Mouse (Mus musculus) left cerebral cortex, postnatal 36 days (tissue): ENCODE results near the gene Gnao1. TPM values are rescaled to one million over a fixed set of nuclear protein-coding genes. Genes with fewer than 3 reads are reported as not detected.

ENCODE experiments used
- DNase-seq, 2 experiments: peaks; one replicate each; pipeline ENCODE4 v3.0.0; 2021 to 2022; ENCODE audit warnings: low spot score in 2 of 2, mixed read lengths in 1 of 2
- intact Hi-C: fragments of 180-260 bp; cut with DNase I; formaldehyde crosslinking; loops from one replicate; pipeline ENCODE4 v1.15.1; 2025
- total RNA-seq, 2 experiments: library from RNA; stranded (reverse); gene quantifications; 2 replicates each; pipeline ENCODE4 v1.2.3; 2021

Gene Gnao1
- total RNA-seq, 2 experiments from 2014 or later, result 735 to 741 TPM

GRCm38 (mm10) chr8:93883771-93884170, 74.0 kb downstream of the Gnao1 start:
- DNase-seq, result no peak
- intact Hi-C loops, result loop anchor here (5.0 kb wide), 1 partner anchor 51 kb away; no protein-coding TSS in a partner anchor

DNA sequence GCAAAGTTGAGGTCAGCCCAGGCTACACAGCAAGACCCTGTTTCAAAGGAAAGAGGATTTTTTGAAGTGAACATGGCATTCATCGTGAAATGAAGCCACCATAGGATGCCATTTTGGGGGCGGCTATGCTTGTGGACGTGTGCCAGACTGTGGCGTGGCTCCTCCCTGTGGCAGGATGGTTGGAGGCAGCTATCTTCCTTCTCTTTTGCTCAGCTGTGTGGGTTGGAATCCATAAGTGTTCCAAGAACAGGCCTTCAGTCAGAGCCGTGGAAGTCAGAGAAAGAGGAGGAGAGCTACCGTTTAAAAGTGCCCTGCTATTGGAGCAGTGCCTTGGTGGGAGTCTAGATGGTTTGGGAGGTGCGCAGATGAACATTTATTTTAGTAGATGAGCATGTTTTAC, 74.5 kb downstream of the Gnao1 start:
- intact Hi-C loops, result loop anchor here (5.0 kb wide), 1 partner anchor 52 kb away; no protein-coding TSS in a partner anchor
- DNase-seq, result peak; percentile 73 to 81

- intact Hi-C loops, result no loop called here
Measured at GRCm38 (mm10) chr8:93886181-93886580, 76.4 kb downstream of the Gnao1 start.

DNA sequence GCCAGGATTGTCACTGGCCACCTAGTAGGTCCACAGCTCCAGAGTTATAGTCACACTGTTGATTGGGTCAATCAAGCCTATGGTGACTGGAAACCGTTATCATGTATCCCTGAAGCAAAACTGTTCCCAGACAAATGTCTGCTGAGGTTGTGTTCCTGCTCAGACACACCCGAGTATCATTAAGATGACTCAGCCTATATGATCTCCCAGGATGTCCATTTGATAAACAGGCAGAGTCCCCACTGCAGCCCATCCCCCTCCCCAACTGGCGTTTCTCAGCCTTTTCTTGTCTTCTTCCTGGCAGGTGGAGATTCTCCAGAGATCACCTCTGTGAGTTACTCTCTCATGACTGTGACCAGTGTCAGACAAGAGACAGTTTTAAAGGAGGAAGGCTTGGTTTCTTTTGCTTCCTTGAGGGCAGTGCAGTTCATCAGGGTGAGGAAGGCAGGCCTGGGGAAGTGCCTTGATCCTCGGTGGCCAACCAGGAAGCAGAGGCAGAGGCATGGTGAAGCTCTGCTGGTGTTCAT, 78.4 kb downstream of the Gnao1 start:
- intact Hi-C loops, result no loop called here
- no peak for DNase-seq

More at GRCm38 (mm10) chr8:93886181-93886580, 76.4 kb downstream of the Gnao1 start:
- DNase-seq, result no peak

DNA sequence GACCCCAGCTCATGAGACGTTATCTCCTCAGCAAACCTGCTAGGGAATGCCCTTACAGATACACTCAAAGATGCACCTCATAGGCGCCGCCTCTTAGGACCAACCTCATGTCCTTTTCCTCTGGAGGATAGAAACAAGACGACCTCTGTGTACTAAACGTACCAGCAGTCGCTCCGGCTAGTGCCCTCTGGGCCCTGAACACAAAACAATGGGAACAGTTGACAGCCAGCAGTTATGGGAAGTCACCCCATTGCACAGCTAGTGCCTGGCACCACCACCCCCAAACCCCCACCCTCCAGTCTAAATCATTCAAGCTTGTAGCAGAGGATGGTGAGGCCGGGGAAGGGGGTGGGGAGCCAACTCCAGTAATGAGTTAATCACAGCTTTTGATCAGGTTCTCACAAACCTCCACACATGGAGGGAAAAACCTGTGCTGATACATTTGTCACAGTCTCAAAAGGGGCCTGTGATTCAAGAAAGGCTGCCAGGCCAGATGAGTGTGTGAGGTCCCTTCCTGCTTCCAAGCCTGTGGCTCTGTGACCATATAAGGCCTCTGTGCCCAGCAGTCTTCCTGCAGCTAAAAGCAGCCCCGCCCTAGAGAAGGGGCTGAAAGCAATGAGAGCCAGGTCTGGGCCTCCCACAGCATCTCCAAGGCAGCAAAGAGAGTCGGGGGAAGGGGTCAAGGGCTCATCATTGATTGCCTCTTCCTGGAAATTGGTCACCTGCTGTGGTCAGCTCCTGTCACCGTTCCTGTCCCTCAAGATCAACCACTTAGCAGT, 79.1 kb downstream of the Gnao1 start:
- intact Hi-C loops, result no loop called here
- DNase-seq, result no peak

DNA sequence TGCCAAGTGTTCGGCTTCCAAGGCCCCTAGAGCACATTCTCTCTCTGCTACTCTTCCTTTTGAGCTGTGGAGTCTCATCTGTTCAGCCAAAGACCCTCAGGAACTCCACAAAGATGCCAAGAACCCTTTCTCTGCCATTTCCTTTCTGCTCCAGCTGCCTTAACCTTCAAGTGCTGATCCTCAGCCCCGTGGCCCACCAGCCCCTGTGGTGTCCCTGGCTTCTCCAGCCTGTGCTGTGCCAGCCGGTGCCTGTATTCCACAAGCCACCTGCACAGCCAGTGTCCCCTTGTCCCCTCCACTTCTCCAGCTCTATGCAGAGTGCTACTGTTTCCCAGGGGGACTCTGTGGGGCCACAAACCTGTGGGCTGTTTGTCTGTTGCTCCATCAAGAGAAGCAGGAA, 83.8 kb downstream of the Gnao1 start:
- intact Hi-C loops, result no loop called here
- DNase-seq, result no peak

- DNase-seq, result no peak
- intact Hi-C loops, result no loop called here
Measured at GRCm38 (mm10) chr8:93896841-93897551, 87.2 kb downstream of the Gnao1 start.

DNA sequence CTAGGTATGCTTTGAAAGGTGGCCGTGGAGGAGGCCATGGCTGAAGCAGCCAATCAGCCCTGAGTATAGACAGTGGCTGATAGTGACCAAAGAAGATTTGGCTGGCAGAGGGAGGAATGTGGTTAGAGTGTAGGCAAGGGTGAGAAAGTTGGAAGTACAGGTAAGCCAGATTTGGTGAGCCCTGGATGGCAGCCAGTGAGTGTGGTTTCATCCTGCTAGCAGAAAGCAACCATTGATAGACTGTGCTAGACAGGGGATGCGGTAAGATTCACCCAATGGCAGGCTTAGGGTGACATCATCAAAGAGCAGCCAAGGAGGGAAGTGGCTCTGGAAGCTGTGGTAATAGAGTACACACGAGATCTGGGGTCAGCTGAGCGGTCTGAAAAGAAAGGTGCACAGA, 88.8 kb downstream of the Gnao1 start:
- DNase-seq, result no peak
- intact Hi-C loops, result no loop called here

DNA sequence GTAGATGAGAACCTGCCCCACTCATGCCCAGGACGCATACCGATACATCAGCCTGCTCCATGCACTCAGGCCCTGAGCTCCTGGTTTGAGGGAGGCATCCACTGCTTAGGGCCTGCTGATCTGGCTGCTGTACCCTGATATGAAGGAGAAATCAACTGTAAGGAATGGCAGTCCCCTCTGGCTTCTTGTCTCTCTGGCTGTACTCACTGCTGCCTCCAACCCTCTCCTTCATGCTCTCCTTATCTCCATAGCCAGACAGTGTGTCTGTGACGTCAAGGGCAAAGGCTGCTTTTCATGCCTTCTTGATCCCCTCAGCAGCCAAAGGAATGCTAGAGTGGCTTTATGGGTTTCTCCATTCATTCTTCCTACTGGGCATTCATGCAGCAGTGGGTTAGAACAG, 92.3 kb downstream of the Gnao1 start:
- intact Hi-C loops, result no loop called here
- no peak for DNase-seq

GRCm38 (mm10) chr8:93906961-93907360, 97.2 kb downstream of the Gnao1 start:
- no peak for DNase-seq
- intact Hi-C loops, result no loop called here

DNA sequence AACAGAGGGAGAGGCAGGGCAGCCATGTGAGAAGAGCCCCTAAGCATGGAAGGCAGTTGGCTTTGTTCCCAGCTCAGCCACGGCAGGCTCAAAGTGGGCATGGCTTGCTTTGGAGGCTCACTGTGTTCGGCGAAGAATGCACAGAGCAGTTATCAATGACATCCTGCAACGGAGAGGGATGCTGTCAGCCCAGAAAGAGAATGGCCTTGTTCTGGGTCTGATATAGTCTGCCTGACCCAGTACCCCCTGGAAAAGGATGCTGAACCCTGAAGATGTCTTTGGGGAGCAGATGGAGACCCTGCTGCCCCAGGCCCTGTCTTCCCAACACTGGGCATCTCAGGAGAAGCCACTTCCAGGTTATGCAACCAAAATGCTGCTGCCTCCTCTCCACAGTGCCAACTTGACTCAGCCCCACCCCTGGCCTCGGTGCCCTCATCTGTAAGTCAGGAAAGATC, 98.2 kb downstream of the Gnao1 start:
- DNase-seq, result no peak
- intact Hi-C loops, result no loop called here

- intact Hi-C loops, result no loop called here
- no peak for DNase-seq
Measured at GRCm38 (mm10) chr8:93908546-93908945, 98.8 kb downstream of the Gnao1 start.

GRCm38 (mm10) chr8:93911715-93912555, 102.2 kb downstream of the Gnao1 start:
- intact Hi-C loops, result no loop called here
- no peak for DNase-seq

DNA sequence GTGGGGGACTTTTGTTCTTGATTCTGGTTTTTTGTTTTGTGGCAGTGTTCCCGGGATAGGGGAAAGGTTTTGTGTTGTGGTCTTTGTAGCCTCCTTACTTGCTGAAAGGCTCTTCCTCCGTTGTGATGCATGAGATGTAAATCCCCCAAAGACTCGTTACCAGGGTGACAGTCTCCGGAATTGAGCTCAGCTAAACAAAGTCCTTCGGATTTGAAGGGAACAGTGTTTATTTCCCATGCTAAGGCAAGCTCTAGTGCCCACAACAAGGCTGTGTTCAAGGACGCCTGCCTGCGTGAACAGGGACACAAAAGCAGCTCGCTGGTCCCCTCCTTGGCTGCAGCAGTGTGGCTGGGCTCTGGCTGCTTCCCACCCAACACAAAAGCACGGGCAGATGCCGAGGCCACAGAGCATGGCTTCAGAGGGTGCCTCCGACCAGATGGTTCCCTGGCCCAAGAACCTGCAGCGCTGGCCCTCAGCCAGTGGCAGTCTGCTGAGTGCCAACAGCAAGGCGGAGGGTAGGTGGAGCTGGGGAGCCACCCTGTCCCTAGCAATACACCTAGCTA, 108.2 kb downstream of the Gnao1 start:
- intact Hi-C loops, result no loop called here
- peak; percentile 75 to 76 for DNase-seq

DNA sequence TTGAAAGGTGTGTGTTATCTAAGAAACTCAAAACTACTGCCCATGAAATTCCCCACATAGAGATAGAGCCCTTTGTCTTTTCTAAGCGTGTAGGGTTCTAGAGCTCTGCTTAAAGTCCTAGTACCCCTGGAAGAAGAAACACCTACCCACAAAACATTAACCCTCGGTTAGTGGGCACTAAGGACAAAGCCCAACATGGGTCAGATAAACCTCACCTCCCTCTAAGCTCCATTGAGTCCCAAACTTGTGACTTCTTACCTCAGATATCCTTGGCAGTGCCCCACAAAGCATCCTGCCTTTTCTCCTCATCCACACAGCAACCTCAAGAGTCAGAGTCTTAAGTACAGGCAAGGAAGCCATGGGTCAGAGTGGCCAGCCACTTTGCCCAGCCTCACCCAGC, 108.8 kb downstream of the Gnao1 start:
- no peak for DNase-seq
- intact Hi-C loops, result no loop called here

- intact Hi-C loops, result no loop called here
- DNase-seq, result no peak
Measured at GRCm38 (mm10) chr8:93919422-93919821, 109.7 kb downstream of the Gnao1 start.

DNA sequence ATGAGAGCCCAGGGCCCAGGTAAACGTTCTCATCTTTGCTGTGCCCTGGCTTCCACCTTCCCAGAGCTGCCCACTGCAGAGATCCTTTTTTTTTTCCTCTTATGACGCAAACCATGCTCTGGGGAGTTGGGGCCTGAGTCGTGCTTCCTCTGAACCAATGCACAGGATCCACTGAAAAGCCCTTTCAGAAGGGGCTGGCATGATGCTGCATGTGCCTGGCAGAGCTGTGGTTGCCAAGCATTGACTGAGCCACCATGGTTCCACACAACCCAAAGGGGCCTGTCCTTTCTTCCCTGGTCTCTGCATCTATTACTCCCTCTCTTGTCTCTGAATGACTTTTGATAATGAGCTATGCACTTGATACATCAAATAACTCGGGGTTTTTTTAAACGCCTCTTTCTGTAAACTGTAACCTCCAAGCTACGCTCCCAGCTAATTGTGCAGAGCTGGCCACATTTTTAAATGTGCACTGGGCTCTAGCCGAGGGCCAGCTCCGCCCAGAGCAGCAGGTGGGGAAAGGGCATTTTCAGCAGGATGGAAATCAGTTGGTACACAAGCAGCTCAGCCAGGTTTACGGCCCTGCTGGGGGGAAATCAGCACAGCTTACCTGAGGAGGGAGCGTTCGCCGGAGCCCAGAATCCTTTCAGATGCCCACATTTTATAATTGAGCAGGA, 110.3 kb downstream of the Gnao1 start:
- no peak for DNase-seq
- intact Hi-C loops, result loop anchor here (5.0 kb wide), 1 partner anchor 328 kb away; no protein-coding TSS in a partner anchor

DNA sequence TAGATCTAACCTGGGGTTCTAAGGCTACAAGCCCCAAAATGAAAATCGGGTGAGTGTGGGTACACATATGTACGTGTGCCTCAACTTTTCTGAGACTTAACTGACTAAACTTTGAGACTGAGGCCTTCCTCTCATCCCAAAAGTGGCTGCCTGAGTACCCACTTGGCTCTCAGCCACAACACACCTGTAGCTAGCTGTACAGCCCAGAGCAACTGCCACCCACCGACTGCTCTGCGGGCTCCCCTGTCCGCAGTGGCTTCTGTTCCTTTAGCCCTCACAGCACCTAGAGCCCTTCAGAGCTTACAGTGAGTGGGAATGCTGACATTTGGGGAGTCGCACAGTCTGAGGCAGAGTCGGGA, 110.8 kb downstream of the Gnao1 start:
- intact Hi-C loops, result loop anchor here (5.0 kb wide), 1 partner anchor 328 kb away; no protein-coding TSS in a partner anchor
- no peak for DNase-seq

- intact Hi-C loops, result loop anchor here (5.0 kb wide), 1 partner anchor 332 kb away; no protein-coding TSS in a partner anchor
- DNase-seq, result peak; percentile 79 to 85
Measured at GRCm38 (mm10) chr8:93923897-93924334, 114.2 kb downstream of the Gnao1 start.
